Mouse (Mus musculus) cerebellum, postnatal 36 days (tissue): Measurements from ENCODE around the gene Wnt9b.
"Not testable (repeated sequence)": the region's sequence is repeated elsewhere in the genome, so short reads cannot be mapped to it uniquely, and the experiment has no call there.

Source experiments
- DNase-seq, 2 experiments: peaks; one replicate each; pipeline ENCODE4 v3.0.0; 2021 to 2022; ENCODE audit warnings: mixed read lengths in 2 of 2

The Wnt9b gene

GRCm38 (mm10) chr11:103749306-103750089, at the start of gene Wnt9b:
TSS of gene Wnt9b (minus strand) at chr11:103749821.
- peak; percentile 17 to 28 for DNase-seq

- peak in 1 of 2 experiments; percentile 29 for DNase-seq
Measured at GRCm38 (mm10) chr11:103789951-103790350, 40.3 kb upstream of the Wnt9b start.

- DNase-seq: no peak
Measured at GRCm38 (mm10) chr11:103780152-103780551, 30.5 kb upstream of the Wnt9b start.

- DNase-seq: no peak
Measured at GRCm38 (mm10) chr11:103774228-103774530, 24.6 kb upstream of the Wnt9b start.

- DNase-seq: peak; percentile 24 to 32
Measured at GRCm38 (mm10) chr11:103773387-103774227, 24.0 kb upstream of the Wnt9b start, which contains the start of gene Wnt3. TSS of gene Wnt3 (plus strand) at chr11:103774150.

GRCm38 (mm10) chr11:103772505-103773386, 23.1 kb upstream of the Wnt9b start:
- DNase-seq: no peak

GRCm38 (mm10) chr11:103771160-103771817, 21.7 kb upstream of the Wnt9b start:
- DNase-seq: no peak

GRCm38 (mm10) chr11:103765556-103766011, 16.0 kb upstream of the Wnt9b start:
- no peak for DNase-seq

- DNase-seq: no peak
Measured at GRCm38 (mm10) chr11:103764601-103765000, 15.0 kb upstream of the Wnt9b start.

GRCm38 (mm10) chr11:103763410-103764163, 14.0 kb upstream of the Wnt9b start:
- DNase-seq: peak; percentile 29 to 59

- not testable (repeated sequence) for DNase-seq
Measured at GRCm38 (mm10) chr11:103760891-103761290, 11.3 kb upstream of the Wnt9b start.

- no peak for DNase-seq
Measured at GRCm38 (mm10) chr11:103760101-103760500, 10.5 kb upstream of the Wnt9b start.

- DNase-seq: peak; percentile 63 to 68
Measured at GRCm38 (mm10) chr11:103758706-103759105, 9.1 kb upstream of the Wnt9b start.

GRCm38 (mm10) chr11:103758054-103758453, 8.4 kb upstream of the Wnt9b start:
- peak in 1 of 2 experiments; percentile 13 for DNase-seq

GRCm38 (mm10) chr11:103750612-103751011, 991 bp upstream of the Wnt9b start:
- DNase-seq: no peak

GRCm38 (mm10) chr11:103735046-103735781, 14.4 kb downstream of the Wnt9b start:
- DNase-seq: peak; percentile 27 to 40

GRCm38 (mm10) chr11:103734411-103735045, 15.1 kb downstream of the Wnt9b start:
- DNase-seq: no peak

- no peak for DNase-seq
Measured at GRCm38 (mm10) chr11:103733961-103734360, 15.7 kb downstream of the Wnt9b start.

- no peak for DNase-seq
Measured at GRCm38 (mm10) chr11:103733069-103733468, 16.6 kb downstream of the Wnt9b start.

- DNase-seq: no peak
Measured at GRCm38 (mm10) chr11:103732306-103732705, 17.3 kb downstream of the Wnt9b start.
